Mouse (Mus musculus): Measurements from ENCODE around the gene Medag. TPM values are rescaled to one million over a fixed set of nuclear protein-coding genes. Genes with fewer than 3 reads are reported as not detected.

Medag gene
- polyA plus RNA-seq, 1 experiment from 2014 or later = 1.2 TPM

DNA sequence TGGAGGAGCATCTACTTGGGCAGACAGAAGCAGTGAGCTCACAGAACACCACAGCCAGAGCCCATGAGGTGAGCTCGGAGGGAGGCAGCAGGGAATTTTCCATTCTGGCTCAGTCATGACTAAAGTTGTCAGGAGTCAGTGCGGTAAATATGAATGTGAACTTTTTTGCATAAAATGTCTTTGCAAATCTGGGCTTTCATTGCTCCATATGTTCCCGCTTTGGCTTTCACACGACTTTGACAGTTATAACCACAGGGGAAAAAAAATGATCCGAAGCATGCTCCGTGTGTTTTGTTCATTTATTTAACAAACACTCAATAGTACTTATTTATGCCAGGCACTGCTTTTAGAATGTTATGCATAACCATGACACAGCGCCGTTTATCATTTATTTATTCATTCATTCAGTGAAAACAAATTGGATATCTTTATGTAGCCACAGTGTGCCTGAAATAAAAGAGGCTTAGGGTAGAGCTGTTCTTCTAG, 4.7 kb upstream of the Medag start:
- ATAC-seq (ENCODE audit: insufficient number of reproducible peaks, low FRiP score) = no peak
- Histone ChIP-seq H3K27ac (ENCODE audit: poor library complexity, severe bottlenecking) (no peak overlapping the region), H3K9me3 (replicated peaks) (peaks cover 14% of the 10 kb centered on the region), H3K4me2 (no peak overlapping the region), H3K4me3 (no peak overlapping the region), H3K9ac (no peak overlapping the region), H3K4me1 (replicated peaks) (peaks cover 9% of the 10 kb centered on the region), H3K27me3 (replicated peaks) (peaks cover 13% of the 10 kb centered on the region; the same call in 1 of the 2 replicates), H3K36me3 (no peaks in the 10 kb centered on the region)
- WGBS = 86% methylated on average over 8 of the region's 8 CpGs

DNA sequence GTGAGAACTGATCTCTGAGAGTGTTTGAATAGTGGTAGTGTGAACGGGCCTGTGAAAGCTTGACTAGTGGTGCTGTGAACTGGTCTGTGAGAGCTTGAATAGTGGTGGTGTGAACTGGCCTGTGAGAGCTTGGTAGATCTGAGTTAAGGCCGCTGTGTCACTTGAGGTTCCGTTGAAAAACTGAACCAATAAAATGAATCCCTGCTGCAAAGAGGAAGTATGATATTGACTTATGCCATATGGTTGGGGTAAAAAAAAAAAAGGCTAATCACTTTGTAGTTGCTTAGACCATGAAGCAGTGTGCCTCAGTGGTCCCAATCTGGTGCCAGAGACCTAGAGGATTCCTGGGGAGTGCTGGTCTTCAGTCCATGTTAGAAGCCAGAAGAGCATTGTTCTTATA, 2.0 kb upstream of the Medag start:
- Histone ChIP-seq H3K36me3 (no peaks in the 10 kb centered on the region), H3K27ac (ENCODE audit: poor library complexity, severe bottlenecking) (no peak overlapping the region), H3K27me3 (replicated peaks) (peaks cover 32% of the 10 kb centered on the region), H3K4me3 (no peak overlapping the region), H3K9ac (no peak overlapping the region), H3K4me2 (no peak overlapping the region), H3K9me3 (replicated peaks) (peaks cover 10% of the 10 kb centered on the region), H3K4me1 (replicated peaks) (peaks cover 15% of the 10 kb centered on the region)
- WGBS = 87% methylated on average over 3 of the region's 3 CpGs
- ATAC-seq (ENCODE audit: insufficient number of reproducible peaks, low FRiP score) = no peak

DNA sequence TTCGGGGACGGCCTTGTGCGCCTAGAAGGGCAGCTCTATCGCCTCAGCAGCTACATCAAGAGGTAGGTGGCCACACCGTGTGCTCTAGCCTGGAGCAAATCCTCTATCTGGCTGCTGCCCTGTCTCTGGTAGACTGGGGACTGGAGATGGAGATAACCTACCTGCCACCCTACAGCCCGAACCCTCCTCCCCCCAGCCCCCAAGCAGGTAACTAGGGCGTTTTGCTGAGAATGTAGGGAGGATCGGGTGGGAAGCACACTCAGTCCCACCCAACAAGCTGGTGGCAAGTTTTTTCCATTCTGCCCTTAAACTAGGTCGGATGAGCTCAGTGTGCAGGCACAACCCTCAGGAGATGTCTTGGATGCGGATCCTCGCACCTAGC, 636 bp downstream of the Medag start:
- Histone ChIP-seq H3K36me3 (no peaks in the 10 kb centered on the region), H3K9me3 (replicated peaks) (no peaks in the 10 kb centered on the region; the same call in 1 of the 2 replicates), H3K27me3 (replicated peaks) (peaks cover 32% of the 10 kb centered on the region), H3K4me2 (peak overlapping the region; percentile 84), H3K27ac (ENCODE audit: poor library complexity, severe bottlenecking) (no peak overlapping the region), H3K4me1 (replicated peaks) (peaks cover 22% of the 10 kb centered on the region), H3K9ac (peak overlapping the region; percentile 66), H3K4me3 (peak overlapping the region; percentile 44)
- ATAC-seq (ENCODE audit: insufficient number of reproducible peaks, low FRiP score) = peak; percentile 15; the same call in 1 of the 2 replicates
- WGBS = 32% methylated on average over 11 of the region's 11 CpGs

- H3K4me2 ChIP-seq = no peak overlapping the region
- no peak overlapping the region for H3K27ac ChIP-seq (ENCODE audit: poor library complexity, severe bottlenecking)
- no peak overlapping the region for H3K4me3 ChIP-seq
- H3K9me3 ChIP-seq (replicated peaks) = no peaks in the 10 kb centered on the region; the same call in 1 of the 2 replicates
- no peak overlapping the region for H3K9ac ChIP-seq
- no peaks in the 10 kb centered on the region for H3K36me3 ChIP-seq
- peaks cover 22% of the 10 kb centered on the region for H3K4me1 ChIP-seq (replicated peaks)
- ATAC-seq (ENCODE audit: insufficient number of reproducible peaks, low FRiP score) = no peak
- WGBS = 84% methylated on average over 10 of the region's 10 CpGs
- H3K27me3 ChIP-seq (replicated peaks) = peaks cover 32% of the 10 kb centered on the region
Observed at GRCm38 (mm10) chr5:149412671-149413070, 1.1 kb downstream of the Medag start.

GRCm38 (mm10) chr5:149414369-149415167, 3.0 kb downstream of the Medag start:
- H3K4me1 ChIP-seq (replicated peaks) = peaks cover 22% of the 10 kb centered on the region
- no peak overlapping the region for H3K9ac ChIP-seq
- H3K9me3 ChIP-seq (replicated peaks) = no peaks in the 10 kb centered on the region
- no peak overlapping the region for H3K4me2 ChIP-seq
- no peaks in the 10 kb centered on the region for H3K36me3 ChIP-seq
- no peak for ATAC-seq (ENCODE audit: insufficient number of reproducible peaks, low FRiP score)
- no peak overlapping the region for H3K4me3 ChIP-seq
- no peak overlapping the region for H3K27ac ChIP-seq (ENCODE audit: poor library complexity, severe bottlenecking)
- 72% methylated on average over 9 of the region's 9 CpGs for WGBS
- H3K27me3 ChIP-seq (replicated peaks) = peaks cover 32% of the 10 kb centered on the region

- ATAC-seq (ENCODE audit: insufficient number of reproducible peaks, low FRiP score) = no peak
- Histone ChIP-seq H3K4me3 (no peak overlapping the region), H3K9me3 (replicated peaks) (no peaks in the 10 kb centered on the region), H3K27me3 (replicated peaks) (peaks cover 13% of the 10 kb centered on the region), H3K9ac (no peak overlapping the region), H3K4me2 (no peak overlapping the region), H3K27ac (ENCODE audit: poor library complexity, severe bottlenecking) (no peak overlapping the region), H3K36me3 (no peaks in the 10 kb centered on the region), H3K4me1 (replicated peaks) (peaks cover 7% of the 10 kb centered on the region)
- 91% methylated on average over 4 of the region's 4 CpGs for WGBS
Observed at GRCm38 (mm10) chr5:149417381-149417780, 5.8 kb downstream of the Medag start.

DNA sequence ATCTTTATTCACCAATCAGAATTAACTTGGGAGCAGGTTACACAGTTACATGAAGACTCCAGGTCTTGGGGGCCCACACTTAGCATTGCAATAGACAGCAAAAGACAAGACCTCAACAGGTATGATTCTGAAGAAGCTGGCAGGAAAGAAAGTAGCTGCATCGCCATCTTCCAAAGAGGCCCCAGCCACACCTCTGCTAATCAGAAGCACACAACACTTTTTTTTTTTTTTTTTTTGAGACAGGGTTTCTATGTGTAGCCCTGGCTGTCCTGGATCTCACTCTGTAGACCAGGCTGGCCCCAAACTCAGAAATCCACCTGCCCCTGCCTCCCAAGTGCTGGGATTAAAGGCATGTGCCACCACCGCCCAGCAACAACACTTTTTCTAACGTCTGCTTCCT, 15.0 kb downstream of the Medag start:
- no peaks in the 10 kb centered on the region for H3K36me3 ChIP-seq
- H3K4me3 ChIP-seq = no peak overlapping the region
- no peak overlapping the region for H3K4me2 ChIP-seq
- no peaks in the 10 kb centered on the region for H3K9me3 ChIP-seq (replicated peaks)
- ATAC-seq (ENCODE audit: insufficient number of reproducible peaks, low FRiP score) = no peak
- no peak overlapping the region for H3K9ac ChIP-seq
- H3K27me3 ChIP-seq (replicated peaks) = no peaks in the 10 kb centered on the region
- WGBS = 88% methylated on average over 3 of the region's 3 CpGs
- no peak overlapping the region for H3K27ac ChIP-seq (ENCODE audit: poor library complexity, severe bottlenecking)
- H3K4me1 ChIP-seq (replicated peaks) = peaks cover 17% of the 10 kb centered on the region

DNA sequence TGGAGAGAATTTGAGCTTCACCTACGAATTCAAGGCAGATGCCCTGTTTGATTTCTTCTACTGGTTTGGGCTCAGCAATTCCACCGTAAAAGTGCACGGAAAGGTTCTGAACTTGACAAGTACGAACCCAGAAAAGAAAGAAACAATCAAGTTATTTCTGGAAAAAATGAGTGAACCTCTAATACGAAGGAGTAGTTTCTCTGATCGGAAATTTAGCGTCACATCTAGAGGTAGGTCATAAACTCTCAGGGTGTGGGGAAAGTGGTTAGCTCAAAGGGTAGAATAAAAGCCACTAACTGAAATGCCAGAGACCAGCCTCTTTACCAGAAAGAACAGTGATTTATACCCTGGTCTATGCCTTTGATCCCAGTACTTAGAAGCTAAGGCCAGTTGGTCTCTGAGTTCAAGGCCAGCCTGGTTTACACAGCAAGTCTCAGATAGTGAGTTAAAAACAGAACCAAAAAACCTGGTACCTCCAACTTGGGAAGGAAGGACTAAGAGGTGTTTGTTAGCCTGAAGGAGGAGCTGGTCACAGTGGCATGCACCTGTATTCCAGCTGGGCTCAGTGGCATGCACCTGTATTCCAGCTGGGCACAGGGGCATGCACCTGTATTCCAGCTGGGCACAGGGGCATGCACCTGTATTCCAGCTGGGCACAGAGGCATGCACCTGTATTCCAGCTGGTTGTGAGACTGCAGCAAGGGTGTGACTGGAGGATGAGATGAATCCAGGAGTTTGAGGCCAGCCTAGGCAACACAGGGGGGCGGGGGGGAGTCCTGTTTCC, 15.9 kb downstream of the Medag start:
- ATAC-seq (ENCODE audit: insufficient number of reproducible peaks, low FRiP score) = no peak
- H3K36me3 ChIP-seq = no peaks in the 10 kb centered on the region
- no peaks in the 10 kb centered on the region for H3K27me3 ChIP-seq (replicated peaks)
- H3K4me1 ChIP-seq (replicated peaks) = peaks cover 17% of the 10 kb centered on the region
- H3K4me2 ChIP-seq = no peak overlapping the region
- no peaks in the 10 kb centered on the region for H3K9me3 ChIP-seq (replicated peaks)
- 91% methylated on average over 8 of the region's 8 CpGs for WGBS
- H3K27ac ChIP-seq (ENCODE audit: poor library complexity, severe bottlenecking) = no peak overlapping the region
- no peak overlapping the region for H3K9ac ChIP-seq
- no peak overlapping the region for H3K4me3 ChIP-seq

GRCm38 (mm10) chr5:149428347-149428746, 16.8 kb downstream of the Medag start:
- Histone ChIP-seq H3K36me3 (no peaks in the 10 kb centered on the region), H3K4me1 (replicated peaks) (peaks cover 17% of the 10 kb centered on the region), H3K9ac (no peak overlapping the region), H3K27ac (ENCODE audit: poor library complexity, severe bottlenecking) (peak overlapping the region; percentile 61), H3K4me2 (peak overlapping the region; percentile 32; the same call in 1 of the 2 replicates), H3K27me3 (replicated peaks) (no peaks in the 10 kb centered on the region), H3K4me3 (no peak overlapping the region), H3K9me3 (replicated peaks) (no peaks in the 10 kb centered on the region)
- WGBS = 3% methylated on average over 6 of the region's 6 CpGs
- peak; percentile 77 for ATAC-seq (ENCODE audit: insufficient number of reproducible peaks, low FRiP score)

- peaks cover 22% of the 10 kb centered on the region for H3K4me1 ChIP-seq (replicated peaks)
- H3K9me3 ChIP-seq (replicated peaks) = no peaks in the 10 kb centered on the region
- no peak overlapping the region for H3K9ac ChIP-seq
- H3K4me2 ChIP-seq = 0 out of 2 replicates have a peak overlapping the region, but pooled peaks have one; percentile 32
- WGBS = 35% methylated on average over 2 of the region's 2 CpGs
- no peaks in the 10 kb centered on the region for H3K36me3 ChIP-seq
- H3K27me3 ChIP-seq (replicated peaks) = no peaks in the 10 kb centered on the region
- no peak overlapping the region for H3K4me3 ChIP-seq
- peak; percentile 61 for ATAC-seq (ENCODE audit: insufficient number of reproducible peaks, low FRiP score)
- H3K27ac ChIP-seq (ENCODE audit: poor library complexity, severe bottlenecking) = peak overlapping the region; percentile 61
Observed at GRCm38 (mm10) chr5:149428810-149429255, 17.3 kb downstream of the Medag start.

- no peaks in the 10 kb centered on the region for H3K36me3 ChIP-seq
- 69% methylated on average over 4 of the region's 4 CpGs for WGBS
- no peaks in the 10 kb centered on the region for H3K9me3 ChIP-seq (replicated peaks)
- H3K27me3 ChIP-seq (replicated peaks) = no peaks in the 10 kb centered on the region
- peaks cover 26% of the 10 kb centered on the region for H3K4me1 ChIP-seq (replicated peaks)
- no peak overlapping the region for H3K4me3 ChIP-seq
- no peak overlapping the region for H3K27ac ChIP-seq (ENCODE audit: poor library complexity, severe bottlenecking)
- no peak for ATAC-seq (ENCODE audit: insufficient number of reproducible peaks, low FRiP score)
- H3K4me2 ChIP-seq = no peak overlapping the region
- no peak overlapping the region for H3K9ac ChIP-seq
Observed at GRCm38 (mm10) chr5:149429541-149429940, 18.0 kb downstream of the Medag start.

All from heart, embryonic 12.5 days (tissue).